Mouse (Mus musculus) cerebellum, adult 11-12 months (tissue): ENCODE data around the gene Vrk1.

Experiments
- DNase-seq: peaks from one replicate; pipeline ENCODE4 v3.0.0; 2022

Gene Vrk1

GRCm38 (mm10) chr12:106010065-106010915, at the start of gene Vrk1:
Gene Vrk1 (plus strand): TSS chr12:106010228.
- DNase-seq, result peak; percentile 96

- no peak for DNase-seq
Measured at GRCm38 (mm10) chr12:105960592-105961330, 49.3 kb upstream of the Vrk1 start.

GRCm38 (mm10) chr12:105961667-105962066, 48.4 kb upstream of the Vrk1 start:
- no peak for DNase-seq

DNA sequence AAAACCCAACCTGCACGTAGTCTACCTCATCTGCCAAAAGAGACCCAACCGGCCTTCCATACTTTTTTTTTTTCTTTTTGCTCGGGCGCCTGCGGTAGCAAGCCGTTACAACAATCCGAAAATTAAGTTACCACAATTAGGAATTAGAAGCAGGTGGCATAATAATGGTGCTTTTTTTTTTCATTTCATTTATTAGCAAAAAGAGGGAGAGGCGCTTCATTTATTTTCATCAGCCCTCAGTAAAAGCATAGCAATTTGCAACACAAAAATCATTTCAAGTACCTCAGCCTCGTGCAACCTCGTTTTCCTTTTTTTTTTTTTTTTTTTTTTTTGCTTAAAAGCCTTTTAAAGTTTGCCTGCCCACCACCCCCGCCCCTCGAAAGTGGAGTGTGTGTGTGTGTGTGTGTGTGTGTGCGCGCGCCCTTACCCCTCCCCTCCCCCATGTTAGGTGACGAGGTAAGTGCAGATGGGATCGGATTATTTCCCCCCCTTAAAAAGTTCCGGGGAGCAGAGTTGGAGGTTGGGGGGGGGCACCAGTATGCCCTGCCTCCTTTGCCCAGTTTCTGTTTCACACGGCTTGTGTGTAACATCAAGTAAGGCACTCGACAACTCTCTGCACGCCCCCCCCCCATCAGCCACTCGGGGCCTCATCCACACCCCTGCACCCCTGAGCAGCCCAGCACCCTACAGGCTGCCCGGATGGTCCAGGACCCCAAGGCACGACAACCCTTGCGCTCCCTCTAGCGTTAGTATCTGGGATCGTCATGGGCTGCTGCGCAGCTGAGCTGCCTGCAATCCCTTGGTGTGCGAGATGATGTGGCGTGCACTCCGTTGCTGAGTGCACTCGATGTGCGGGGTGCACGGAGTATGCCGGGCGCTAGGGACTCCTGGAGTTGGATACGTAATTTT, 47.7 kb upstream of the Vrk1 start:
- peak; percentile 64 for DNase-seq

DNA sequence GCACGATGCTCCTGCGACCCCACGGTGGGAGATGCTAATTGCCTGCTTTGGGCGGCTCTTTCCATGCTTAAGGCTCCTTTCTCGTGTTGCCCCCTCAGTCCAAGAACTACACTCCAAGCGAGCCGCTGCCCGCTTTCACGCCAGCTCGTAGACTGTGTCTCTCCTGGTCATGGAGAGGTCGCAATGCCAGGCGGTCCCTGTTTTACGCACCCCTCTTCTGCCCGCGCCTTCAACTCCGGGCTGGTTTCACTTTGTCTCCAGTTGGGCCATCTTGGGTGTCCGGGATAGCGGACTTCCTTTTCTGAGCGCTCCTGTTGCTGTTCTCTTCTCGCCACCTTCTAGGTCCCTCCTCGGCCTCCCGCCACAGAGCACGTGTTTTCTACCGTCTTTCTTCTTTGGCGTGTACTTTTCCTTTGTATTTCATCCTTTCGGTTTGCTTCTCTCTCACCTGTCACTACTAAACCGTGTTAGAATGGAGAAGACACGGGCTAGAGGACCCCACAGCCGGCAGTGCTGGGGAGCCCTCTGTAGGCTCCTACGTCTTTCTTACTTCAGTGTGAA, 46.9 kb upstream of the Vrk1 start:
- DNase-seq, result no peak

- no peak for DNase-seq
Measured at GRCm38 (mm10) chr12:105966887-105967637, 43.0 kb upstream of the Vrk1 start.

GRCm38 (mm10) chr12:105967806-105968205, 42.2 kb upstream of the Vrk1 start:
- DNase-seq, result no peak

GRCm38 (mm10) chr12:105971182-105971581, 38.8 kb upstream of the Vrk1 start:
- DNase-seq, result no peak

GRCm38 (mm10) chr12:105972673-105973072, 37.4 kb upstream of the Vrk1 start:
- DNase-seq, result no peak

GRCm38 (mm10) chr12:105973691-105974090, 36.3 kb upstream of the Vrk1 start:
- no peak for DNase-seq

GRCm38 (mm10) chr12:105974107-105974506, 35.9 kb upstream of the Vrk1 start:
- no peak for DNase-seq

DNA sequence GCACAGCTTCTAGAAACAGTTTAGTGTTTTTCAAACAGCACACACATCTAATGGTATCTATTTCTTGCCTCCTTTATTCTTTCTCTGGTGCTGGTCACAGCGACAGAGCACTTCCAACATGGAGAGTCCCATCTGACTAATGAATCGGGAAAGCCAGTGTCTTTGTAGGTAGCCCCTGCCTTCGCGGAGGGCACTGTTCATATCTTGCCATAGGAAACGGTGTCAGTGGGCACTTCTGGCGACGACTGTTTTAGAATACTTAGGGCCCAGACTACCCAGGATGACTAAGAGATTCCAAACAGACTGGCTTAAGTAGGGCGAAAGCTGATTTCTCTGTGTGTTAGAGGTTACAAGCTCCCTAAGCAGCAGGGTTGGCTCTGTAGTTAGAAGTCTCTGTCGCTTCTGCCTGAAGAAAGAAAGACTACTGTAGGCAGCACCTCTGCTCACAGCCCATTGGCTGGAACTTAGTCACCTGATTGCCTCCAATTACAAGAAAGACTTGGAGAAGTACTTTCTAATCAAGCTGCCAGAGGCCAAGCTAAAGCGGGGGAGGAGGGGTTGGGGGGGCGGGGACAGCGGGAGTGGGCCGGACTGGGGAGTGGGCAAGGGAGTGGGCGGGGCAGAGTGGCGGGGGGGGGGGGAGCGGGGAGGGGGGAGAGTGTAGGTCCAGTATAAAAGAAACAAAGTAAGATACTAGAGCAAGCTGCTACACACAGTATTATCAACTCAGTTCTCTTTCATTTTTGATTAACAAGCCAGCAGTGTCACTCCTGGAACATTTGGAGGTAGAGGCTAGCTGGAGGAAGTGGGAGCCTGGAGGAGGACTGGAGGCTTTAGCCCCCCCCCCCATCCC, 28.7 kb upstream of the Vrk1 start:
- DNase-seq, result no peak

GRCm38 (mm10) chr12:105981974-105982305, 28.1 kb upstream of the Vrk1 start:
- DNase-seq, result no peak

DNA sequence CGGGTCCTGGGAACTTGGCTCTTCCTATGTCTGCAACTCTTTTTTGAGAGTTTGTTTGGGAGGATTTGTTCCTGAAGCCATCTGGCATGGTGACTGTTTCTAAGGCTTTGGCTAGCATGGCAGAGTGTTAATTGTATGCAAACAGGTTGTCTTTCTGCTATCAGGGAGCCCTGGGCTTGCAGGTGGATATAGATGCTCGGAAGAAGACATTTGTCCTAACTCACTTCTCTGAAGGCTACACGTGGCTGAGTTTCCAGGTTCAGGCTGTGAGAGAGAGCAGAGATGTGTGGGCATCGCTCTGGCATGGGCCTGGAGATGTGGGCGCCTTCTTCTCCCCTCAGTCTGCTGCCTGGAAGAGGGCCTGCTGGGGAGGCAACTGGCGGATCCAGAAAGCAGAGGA, 27.4 kb upstream of the Vrk1 start:
- DNase-seq, result no peak

DNA sequence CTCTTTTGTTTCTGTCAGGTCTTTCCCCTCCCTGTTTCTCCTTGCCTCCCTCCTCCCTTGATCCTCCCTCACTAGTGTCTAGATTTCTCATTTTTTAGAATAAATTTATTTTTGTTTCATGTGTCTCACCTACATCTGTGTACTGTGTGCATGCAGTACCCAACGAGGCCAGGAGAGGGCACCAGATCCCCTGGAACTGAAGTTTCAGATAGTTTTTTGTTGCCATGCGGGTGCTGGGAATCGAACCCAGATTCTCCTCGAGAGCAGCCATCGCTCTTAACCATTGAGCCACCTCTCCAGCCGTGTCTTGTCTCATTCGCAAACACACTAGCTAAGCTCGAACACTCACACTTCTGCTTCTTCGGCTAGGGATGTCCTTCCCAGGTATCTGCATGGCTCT, 26.5 kb upstream of the Vrk1 start:
- DNase-seq, result no peak

DNA sequence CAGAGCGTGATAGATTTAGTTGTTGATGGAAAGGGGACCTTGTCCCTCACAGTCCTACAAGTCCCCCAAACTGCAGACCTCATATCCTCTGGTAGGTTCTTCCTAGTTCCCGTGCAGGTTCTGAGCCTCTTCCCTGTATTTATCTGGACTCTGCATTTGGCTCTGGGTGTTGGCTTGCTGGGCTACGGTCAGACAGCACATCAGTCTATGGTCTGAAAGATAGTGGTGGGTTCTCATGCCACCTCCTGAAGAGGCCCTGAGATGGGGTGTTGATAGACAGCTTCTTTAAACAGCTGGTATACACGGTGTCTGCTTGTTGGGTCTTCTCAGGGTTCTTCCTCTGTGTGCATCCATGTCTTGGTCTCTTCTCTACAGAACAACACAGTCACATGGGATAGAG, 21.6 kb upstream of the Vrk1 start:
- DNase-seq, result no peak

GRCm38 (mm10) chr12:105992756-105993155, 17.3 kb upstream of the Vrk1 start:
- DNase-seq, result no peak

DNA sequence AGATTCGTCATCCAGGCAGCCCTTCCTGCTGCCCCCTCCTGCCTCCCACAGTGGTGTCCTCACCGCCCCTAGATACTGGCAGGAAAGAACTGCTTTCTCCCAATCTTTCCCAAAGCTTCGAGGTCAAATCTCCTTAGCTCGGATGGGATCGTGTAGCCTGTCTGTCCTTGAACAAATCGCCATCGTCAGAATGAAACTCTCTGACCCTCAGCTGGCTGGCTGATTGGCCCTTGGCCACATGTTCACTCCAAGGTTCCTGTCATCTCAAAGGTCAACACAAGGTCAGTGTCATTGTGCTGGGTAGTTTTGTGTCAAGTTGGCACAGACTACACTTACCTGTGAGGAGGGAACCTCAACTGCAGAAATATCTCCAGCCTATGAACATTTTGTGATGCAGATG, 16.7 kb upstream of the Vrk1 start:
- DNase-seq, result no peak

DNA sequence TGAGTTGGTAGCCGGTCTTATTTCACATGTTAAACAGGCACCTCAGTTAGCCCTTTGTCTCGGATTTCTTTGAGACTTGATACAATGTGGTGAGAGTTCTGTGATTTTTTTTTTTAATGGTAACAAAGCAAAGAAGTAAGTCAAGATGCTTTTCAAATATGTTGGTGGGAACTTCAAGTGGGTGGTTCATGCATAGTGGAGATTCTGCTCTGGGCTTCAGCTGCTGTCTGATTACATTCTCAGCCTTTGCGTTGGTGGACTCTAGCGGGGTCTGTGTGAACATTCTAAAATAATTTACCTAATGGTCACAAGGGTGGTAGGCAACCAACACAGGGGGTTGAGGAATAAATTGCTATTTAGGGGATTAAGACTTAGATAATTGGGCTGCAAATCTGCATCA, 14.1 kb upstream of the Vrk1 start:
- no peak for DNase-seq

- no peak for DNase-seq
Measured at GRCm38 (mm10) chr12:105997028-105997786, 12.8 kb upstream of the Vrk1 start.
